29 mouse cellular contexts compared by ENCODE assay signal in genomic region chr10:41100060-41100459, GRCm38 (mm10). TPM values are rescaled to one million over a fixed set of nuclear protein-coding genes. Genes with fewer than 3 reads are reported as not detected.
A peak's percentile ranks its signal among the peaks of the same experiment; 100 is the strongest.
DNase-seq lines count a peak whose midpoint lies in the region; ATAC-seq and TF ChIP-seq lines count a peak whose summit lies in the region.
"Had no signal": no experiment of that assay in that cellular context is flagged by ENCODE, and none has a peak within 500 bp of the region (broad histone marks: within the 10 kb centered on the region; RNA-seq: fewer than 3 reads in every experiment).

No protein-coding gene starts in this region.

- TF ChIP-seq CTCF in hindbrain, postnatal 0 days (IDR thresholded peaks at IDR 0.05; ENCODE audit: low read depth), result no peak
- TF ChIP-seq CTCF in midbrain, postnatal 0 days (IDR thresholded peaks at IDR 0.05), result peak; percentile 22; the same call in 1 of the 2 replicates

- no peak for DNase-seq in forebrain, embryonic 10.5 days (ENCODE audit: extremely low spot score, low spot score)
- DNase-seq in hindbrain, postnatal 0 days (ENCODE audit: low spot score), result peak; percentile 32
- no peak for DNase-seq in midbrain, embryonic 10.5 days (ENCODE audit: low spot score)
- DNase-seq in midbrain, postnatal 0 days (ENCODE audit: low spot score), result peak; percentile 34
- DNase-seq in ovary, postnatal 14 days (ENCODE audit: low spot score), result no peak
- DNase-seq: adrenal gland, postnatal 14 days; cerebellum, adult 11-12 months; cerebellum, postnatal 10 days; heart, postnatal 36 days; kidney, postnatal 25 days; liver, postnatal 0 days had no signal

- H3K4me2 ChIP-seq in forebrain, embryonic 13.5 days, result no peak overlapping the region
- H3K4me2 ChIP-seq in hindbrain, postnatal 0 days (ENCODE audit: low read depth, low read length), result no peak overlapping the region
- H3K4me2 ChIP-seq in hindbrain, embryonic 12.5 days (replicated peaks), result no peak overlapping the region
- no peak overlapping the region for H3K4me2 ChIP-seq in midbrain, embryonic 15.5 days
- no peak overlapping the region for H3K4me2 ChIP-seq in midbrain, postnatal 0 days (ENCODE audit: low read depth, low read length, poor library complexity, severe bottlenecking)
- H3K4me2 ChIP-seq: heart, embryonic 15.5 days; hindbrain, embryonic 15.5 days; limb, embryonic 12.5 days; liver, embryonic 11.5 days; neural tube, embryonic 13.5 days had no signal

- H3K4me1 ChIP-seq in forebrain, embryonic 13.5 days, result no peaks in the 10 kb centered on the region
- no peaks in the 10 kb centered on the region for H3K4me1 ChIP-seq in forebrain, embryonic 10.5 days
- no peaks in the 10 kb centered on the region for H3K4me1 ChIP-seq in hindbrain, postnatal 0 days (ENCODE audit: insufficient read depth, low read length)
- H3K4me1 ChIP-seq in hindbrain, embryonic 12.5 days, result no peaks in the 10 kb centered on the region
- H3K4me1 ChIP-seq in midbrain, embryonic 15.5 days, result peaks cover 5% of the 10 kb centered on the region
- no peaks in the 10 kb centered on the region for H3K4me1 ChIP-seq in midbrain, embryonic 10.5 days
- H3K4me1 ChIP-seq in midbrain, postnatal 0 days (ENCODE audit: insufficient read depth, low read length), result peaks cover 3% of the 10 kb centered on the region
- H3K4me1 ChIP-seq: embryonic facial prominence, embryonic 10.5 days; heart, embryonic 15.5 days; limb, embryonic 12.5 days; neural tube, embryonic 13.5 days had no signal

- H3K9me3 ChIP-seq in forebrain, embryonic 13.5 days (replicated peaks), result no peaks in the 10 kb centered on the region
- no peaks in the 10 kb centered on the region for H3K9me3 ChIP-seq in forebrain, embryonic 10.5 days
- H3K9me3 ChIP-seq in hindbrain, postnatal 0 days (ENCODE audit: low read length), result no peaks in the 10 kb centered on the region
- no peaks in the 10 kb centered on the region for H3K9me3 ChIP-seq in hindbrain, embryonic 12.5 days (replicated peaks)
- H3K9me3 ChIP-seq in midbrain, embryonic 15.5 days, result no peaks in the 10 kb centered on the region
- no peaks in the 10 kb centered on the region for H3K9me3 ChIP-seq in midbrain, embryonic 10.5 days (replicated peaks)
- no peaks in the 10 kb centered on the region for H3K9me3 ChIP-seq in midbrain, postnatal 0 days (ENCODE audit: low read length)
- H3K9me3 ChIP-seq: embryonic facial prominence, embryonic 10.5 days; heart, embryonic 15.5 days; hindbrain, embryonic 15.5 days; limb, embryonic 12.5 days; neural tube, embryonic 13.5 days had no signal

- ATAC-seq in forebrain, embryonic 13.5 days, result 0 out of 2 replicates have a peak, but pooled peaks have one; percentile 21
- ATAC-seq in hindbrain, postnatal 0 days, result peak; percentile 48; the same call in 1 of the 2 replicates
- ATAC-seq in hindbrain, embryonic 12.5 days (ENCODE audit: low FRiP score), result no peak
- ATAC-seq in midbrain, embryonic 15.5 days (replicated peaks), result peak; percentile 51; the same call in 1 of the 2 replicates
- no peak for ATAC-seq in midbrain, postnatal 0 days (ENCODE audit: low FRiP score)
- ATAC-seq: intestine, postnatal 0 days; liver, postnatal 0 days; lung, postnatal 0 days had no signal

- H3K4me3 ChIP-seq in forebrain, embryonic 13.5 days, result no peak overlapping the region
- no peak overlapping the region for H3K4me3 ChIP-seq in forebrain, embryonic 10.5 days
- H3K4me3 ChIP-seq in hindbrain, postnatal 0 days (ENCODE audit: low read length), result no peak overlapping the region
- no peak overlapping the region for H3K4me3 ChIP-seq in hindbrain, embryonic 12.5 days
- H3K4me3 ChIP-seq in midbrain, embryonic 15.5 days, result no peak overlapping the region
- H3K4me3 ChIP-seq in midbrain, embryonic 10.5 days, result no peak overlapping the region
- H3K4me3 ChIP-seq in midbrain, postnatal 0 days (ENCODE audit: low read depth, low read length), result no peak overlapping the region
- H3K4me3 ChIP-seq: embryonic facial prominence, embryonic 10.5 days; heart, embryonic 15.5 days; hindbrain, embryonic 15.5 days; limb, embryonic 12.5 days; myocyte; neural tube, embryonic 13.5 days had no signal

- no peak overlapping the region for H3K9ac ChIP-seq in forebrain, embryonic 13.5 days
- no peak overlapping the region for H3K9ac ChIP-seq in hindbrain, postnatal 0 days (replicated peaks; ENCODE audit: low read length)
- H3K9ac ChIP-seq in hindbrain, embryonic 12.5 days, result no peak overlapping the region
- no peak overlapping the region for H3K9ac ChIP-seq in midbrain, embryonic 15.5 days
- H3K9ac ChIP-seq in midbrain, postnatal 0 days (replicated peaks; ENCODE audit: low read length, poor library complexity, severe bottlenecking), result no peak overlapping the region
- H3K9ac ChIP-seq: heart, embryonic 15.5 days; hindbrain, embryonic 15.5 days; limb, embryonic 12.5 days; liver, postnatal 0 days; neural tube, embryonic 13.5 days had no signal

- H3K27ac ChIP-seq in forebrain, embryonic 13.5 days, result no peak overlapping the region
- H3K27ac ChIP-seq in forebrain, embryonic 10.5 days, result no peak overlapping the region
- no peak overlapping the region for H3K27ac ChIP-seq in hindbrain, postnatal 0 days
- H3K27ac ChIP-seq in hindbrain, embryonic 12.5 days, result no peak overlapping the region
- no peak overlapping the region for H3K27ac ChIP-seq in midbrain, embryonic 15.5 days
- H3K27ac ChIP-seq in midbrain, embryonic 10.5 days (replicated peaks), result no peak overlapping the region
- H3K27ac ChIP-seq in midbrain, postnatal 0 days (ENCODE audit: low read depth, low read length), result no peak overlapping the region
- H3K27ac ChIP-seq: embryonic facial prominence, embryonic 10.5 days; heart, embryonic 15.5 days; hindbrain, embryonic 15.5 days; limb, embryonic 12.5 days; macrophage; neural tube, embryonic 13.5 days; stomach, postnatal 0 days had no signal

- 58% methylated on average over 2 of the region's 2 CpGs for WGBS in forebrain, embryonic 13.5 days
- 80% methylated on average over 2 of the region's 2 CpGs for WGBS in forebrain, embryonic 10.5 days
- WGBS in hindbrain, postnatal 0 days, result 51% methylated on average over 2 of the region's 2 CpGs
- WGBS in hindbrain, embryonic 12.5 days, result 79% methylated on average over 2 of the region's 2 CpGs
- 58% methylated on average over 2 of the region's 2 CpGs for WGBS in midbrain, embryonic 15.5 days
- 65% methylated on average over 2 of the region's 2 CpGs for WGBS in midbrain, embryonic 10.5 days
- WGBS in midbrain, postnatal 0 days, result 40% methylated on average over 2 of the region's 2 CpGs

- H3K27me3 ChIP-seq in forebrain, embryonic 13.5 days, result no peaks in the 10 kb centered on the region
- H3K27me3 ChIP-seq in forebrain, embryonic 10.5 days (ENCODE audit: poor library complexity, severe bottlenecking), result no peaks in the 10 kb centered on the region
- H3K27me3 ChIP-seq in hindbrain, postnatal 0 days (ENCODE audit: insufficient read depth, low read length), result no peaks in the 10 kb centered on the region
- no peaks in the 10 kb centered on the region for H3K27me3 ChIP-seq in hindbrain, embryonic 12.5 days
- no peaks in the 10 kb centered on the region for H3K27me3 ChIP-seq in midbrain, embryonic 15.5 days (replicated peaks)
- H3K27me3 ChIP-seq in midbrain, embryonic 10.5 days (ENCODE audit: low read depth, poor library complexity, severe bottlenecking), result no peaks in the 10 kb centered on the region
- no peaks in the 10 kb centered on the region for H3K27me3 ChIP-seq in midbrain, postnatal 0 days (ENCODE audit: insufficient read depth, low read length)
- H3K27me3 ChIP-seq: heart, embryonic 15.5 days; hindbrain, embryonic 15.5 days; limb, embryonic 12.5 days; neural tube, embryonic 13.5 days had no signal

- no peaks in the 10 kb centered on the region for H3K36me3 ChIP-seq in forebrain, embryonic 13.5 days (ENCODE audit: poor library complexity, severe bottlenecking)
- H3K36me3 ChIP-seq in forebrain, embryonic 10.5 days (replicated peaks), result no peaks in the 10 kb centered on the region
- H3K36me3 ChIP-seq in hindbrain, postnatal 0 days (ENCODE audit: insufficient read depth, low read length), result no peaks in the 10 kb centered on the region
- no peaks in the 10 kb centered on the region for H3K36me3 ChIP-seq in hindbrain, embryonic 12.5 days
- H3K36me3 ChIP-seq in midbrain, embryonic 15.5 days (replicated peaks), result no peaks in the 10 kb centered on the region
- H3K36me3 ChIP-seq in midbrain, embryonic 10.5 days, result no peaks in the 10 kb centered on the region
- H3K36me3 ChIP-seq in midbrain, postnatal 0 days (ENCODE audit: insufficient read depth, low read length), result no peaks in the 10 kb centered on the region
- H3K36me3 ChIP-seq: embryonic facial prominence, embryonic 10.5 days; heart, embryonic 15.5 days; hindbrain, embryonic 15.5 days; limb, embryonic 12.5 days; neural tube, embryonic 13.5 days had no signal

RNA-seq across cellular contexts. Expression of gene Gpr6, which starts 28.0 kb away (rescaled TPM):
- polyA plus RNA-seq in forebrain, embryonic 13.5 days (2015; fragmentation: Nextera tagmentation; extraction: Ambion mirVana), result 0.23 and 0.25 TPM in 2 replicates
- polyA plus RNA-seq in forebrain, embryonic 10.5 days (2016; fragmentation: Nextera tagmentation; extraction: Ambion mirVana), result not detected in 2 replicates
- total RNA-seq in hindbrain, postnatal 0 days (2014; rRNA removed), result 2.1 and 2.4 TPM in 2 replicates
- 0.64 and 0.90 TPM in 2 replicates for polyA plus RNA-seq in hindbrain, postnatal 0 days (2015; fragmentation: Nextera tagmentation; extraction: Ambion mirVana)
- 0.13 and 0.23 TPM in 2 replicates for polyA plus RNA-seq in hindbrain, embryonic 12.5 days (2016; fragmentation: Nextera tagmentation; extraction: Ambion mirVana)
- polyA plus RNA-seq in midbrain, embryonic 15.5 days (2015; fragmentation: Nextera tagmentation; extraction: Ambion mirVana), result 2.7 and 2.9 TPM in 2 replicates
- not detected in 2 replicates for polyA plus RNA-seq in midbrain, embryonic 10.5 days (2016; fragmentation: Nextera tagmentation; extraction: Ambion mirVana)
- 6.5 and 7.1 TPM in 2 replicates for total RNA-seq in midbrain, postnatal 0 days (2014; rRNA removed)
- 1.6 and 2.4 TPM in 2 replicates for polyA plus RNA-seq in midbrain, postnatal 0 days (2015; fragmentation: Nextera tagmentation; extraction: Ambion mirVana)
- total RNA-seq: adrenal gland, postnatal 14 days; gastrocnemius, adult 18-20 months; gastrocnemius, postnatal 4 days; heart, postnatal 36 days had no signal
- polyA plus RNA-seq: embryonic facial prominence, embryonic 10.5 days; heart, embryonic 15.5 days; intestine, postnatal 0 days; kidney, embryonic 14.5 days; limb, embryonic 12.5 days; liver, embryonic 11.5 days; liver, postnatal 0 days; lung, postnatal 0 days; macrophage; myocyte; neural tube, embryonic 13.5 days; thymus, postnatal 0 days had no signal

Comparison
In these comparisons a context has a peak if more than half of its experiments do, and no peak if none do; other contexts are left out.
1. ATAC-seq: peak in forebrain, embryonic 13.5 days (single experiment), hindbrain, postnatal 0 days (single experiment) and midbrain, embryonic 15.5 days (single experiment); none in hindbrain, embryonic 12.5 days (single experiment) and midbrain, postnatal 0 days (single experiment).
2. DNase-seq: peak in hindbrain, postnatal 0 days (single experiment) and midbrain, postnatal 0 days (single experiment); none in forebrain, embryonic 10.5 days (single experiment), midbrain, embryonic 10.5 days (single experiment) and ovary, postnatal 14 days (single experiment).